Mouse (Mus musculus) testis, adult 2 months (tissue): ENCODE measurements at regions not wholly inside any gene's neighbourhood (a gene's known extent, or its start where the extent isn't known, plus 50 kb on each side); places are given as distances from the start of the nearest gene placed in this dataset.

Experiments
- CTCF ChIP-seq: fragments of 200-500 bp; IDR thresholded peaks from 2 replicates; pipeline ENCODE4 v1.5.1; 2012; ENCODE audit warnings: low read depth, mild to moderate bottlenecking, inconsistent platforms, low read length, moderate library complexity; ENCODE audit not compliant: control insufficient read depth, insufficient read depth, insufficient replicate concordance
- POLR2A ChIP-seq: fragments of 200-500 bp; IDR thresholded peaks from 2 replicates; pipeline ENCODE4 v1.6.1; 2012; ENCODE audit warnings: low read depth, mild to moderate bottlenecking, inconsistent platforms, low read length, moderate library complexity; ENCODE audit not compliant: control insufficient read depth

DNA sequence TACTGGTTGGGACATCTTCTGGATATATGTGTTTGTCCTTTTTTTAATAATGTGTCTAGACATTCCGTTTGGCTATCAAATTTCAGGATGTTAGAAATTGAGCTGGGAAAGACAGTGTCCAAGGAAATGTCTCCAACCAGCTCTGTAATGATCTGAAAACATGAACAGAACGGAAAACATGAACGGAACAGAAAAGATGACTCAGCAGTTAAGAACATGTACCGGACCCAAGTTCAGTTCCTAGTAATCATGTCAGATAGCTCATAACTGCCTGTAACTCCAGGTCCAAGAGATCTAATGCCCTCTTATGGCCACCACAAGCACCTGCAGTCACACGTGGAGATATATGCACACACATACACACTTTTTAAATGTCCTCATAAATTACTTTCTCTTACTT lies 56.6 kb upstream of the Cdyl start:
- TF ChIP-seq POLR2A (no peak), CTCF (no peak)
